In the genomic region with DNA sequence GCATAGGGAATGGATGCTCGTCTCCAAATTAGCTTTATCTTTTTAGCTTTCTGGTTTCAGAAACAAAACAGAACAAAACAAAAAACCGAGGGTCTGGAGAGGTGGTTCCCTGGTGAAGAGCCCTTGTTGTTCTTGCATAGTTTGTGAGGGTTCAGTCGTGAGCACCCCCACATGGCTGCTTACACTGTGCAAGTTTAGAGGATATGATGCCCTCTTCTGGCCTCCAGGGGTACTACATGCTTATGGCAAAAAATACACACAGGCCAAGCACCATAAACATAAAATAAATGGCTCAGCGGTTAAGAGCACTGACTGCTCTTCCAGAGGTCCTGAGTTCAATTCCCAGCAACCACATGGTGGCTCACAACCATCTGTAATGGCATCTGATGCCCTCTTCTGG, we compare ENCODE assay signal across 8 mouse cellular contexts.
DNase-seq lines count a peak whose midpoint lies in the region; ATAC-seq lines count a peak whose summit lies in the region.

No protein-coding gene starts in this region.

- DNase-seq in CD4-positive helper T cell, adult 2 months (ENCODE audit: low read depth, low spot score) = peak; percentile 86
- peak; percentile 16 for DNase-seq in adipocyte (ENCODE audit: low spot score)
- DNase-seq in embryonic facial prominence, embryonic 10.5 days (ENCODE audit: low spot score) = peak; percentile 73
- DNase-seq in kidney, postnatal 4 days = peak; percentile 76 to 81
- peak; percentile 64 to 76 for DNase-seq in lung, adult 18-20 months
- DNase-seq in thymus, postnatal 36 days = peak; percentile 77 to 83

- no peak overlapping the region for H3K4me2 ChIP-seq in heart, embryonic 12.5 days
- H3K4me2 ChIP-seq in neural tube, embryonic 15.5 days = no peak overlapping the region

- 22% methylated on average over 4 of the region's 4 CpGs for WGBS in embryonic facial prominence, embryonic 10.5 days
- 23% methylated on average over 4 of the region's 4 CpGs for WGBS in heart, embryonic 12.5 days
- WGBS in neural tube, embryonic 15.5 days = 20% methylated on average over 4 of the region's 4 CpGs

- no peaks in the 10 kb centered on the region for H3K27me3 ChIP-seq in embryonic facial prominence, embryonic 10.5 days (replicated peaks; ENCODE audit: low read depth, poor library complexity, severe bottlenecking)
- H3K27me3 ChIP-seq in heart, embryonic 12.5 days (replicated peaks) = no peaks in the 10 kb centered on the region
- H3K27me3 ChIP-seq in neural tube, embryonic 15.5 days (replicated peaks) = no peaks in the 10 kb centered on the region

- H3K9me3 ChIP-seq in embryonic facial prominence, embryonic 10.5 days = no peaks in the 10 kb centered on the region
- H3K9me3 ChIP-seq in heart, embryonic 12.5 days (replicated peaks) = no peaks in the 10 kb centered on the region
- H3K9me3 ChIP-seq in neural tube, embryonic 15.5 days (replicated peaks) = no peaks in the 10 kb centered on the region

- H3K36me3 ChIP-seq in embryonic facial prominence, embryonic 10.5 days (replicated peaks) = no peaks in the 10 kb centered on the region
- no peaks in the 10 kb centered on the region for H3K36me3 ChIP-seq in heart, embryonic 12.5 days
- no peaks in the 10 kb centered on the region for H3K36me3 ChIP-seq in neural tube, embryonic 15.5 days

- H3K4me3 ChIP-seq in embryonic facial prominence, embryonic 10.5 days = no peak overlapping the region
- no peak overlapping the region for H3K4me3 ChIP-seq in heart, embryonic 12.5 days
- H3K4me3 ChIP-seq in neural tube, embryonic 15.5 days (replicated peaks) = no peak overlapping the region

- H3K9ac ChIP-seq in heart, embryonic 12.5 days = no peak overlapping the region
- no peak overlapping the region for H3K9ac ChIP-seq in neural tube, embryonic 15.5 days (replicated peaks)

- no peak overlapping the region for H3K27ac ChIP-seq in embryonic facial prominence, embryonic 10.5 days (replicated peaks)
- H3K27ac ChIP-seq in heart, embryonic 12.5 days (ENCODE audit: poor library complexity, severe bottlenecking) = no peak overlapping the region
- H3K27ac ChIP-seq in neural tube, embryonic 15.5 days (replicated peaks) = no peak overlapping the region

- H3K4me1 ChIP-seq in embryonic facial prominence, embryonic 10.5 days = peaks cover 4% of the 10 kb centered on the region; the same call in 1 of the 2 replicates
- H3K4me1 ChIP-seq in heart, embryonic 12.5 days (replicated peaks) = no peaks in the 10 kb centered on the region
- H3K4me1 ChIP-seq in neural tube, embryonic 15.5 days = 0 out of 2 replicates have a peak, but pooled peaks cover 7% of the 10 kb centered on the region

- ATAC-seq in heart, embryonic 12.5 days (ENCODE audit: insufficient number of reproducible peaks, low FRiP score) = 0 out of 2 replicates have a peak, but pooled peaks have one; percentile 38
- 0 out of 2 replicates have a peak, but pooled peaks have one; percentile 49 for ATAC-seq in neural tube, embryonic 15.5 days (ENCODE audit: low FRiP score)

Comparison
In these comparisons a context has a peak if more than half of its experiments do, and no peak if none do; other contexts are left out.
1. DNase-seq: peak in every context shown above with its lines; median percentile 86 in CD4-positive helper T cell, adult 2 months; 80 in thymus, postnatal 36 days; 78 in kidney, postnatal 4 days; 73 in embryonic facial prominence, embryonic 10.5 days; 70 in lung, adult 18-20 months; 16 in adipocyte.